Mouse (Mus musculus) embryonic facial prominence, embryonic 14.5 days (tissue): ENCODE measurements around the gene Ddx5. TPM values are rescaled to one million over a fixed set of nuclear protein-coding genes. Genes with fewer than 3 reads are reported as not detected.

ENCODE experiments used
- ATAC-seq: fragments of 200-750 bp; cut with Nextera tagmentation; 2 replicates; pipeline ENCODE4 v1.8.0; 2017; ENCODE audit warnings: low read depth, moderate number of reproducible peaks, moderate TSS enrichment
- DNase-seq: peaks from one replicate; pipeline ENCODE4 v3.0.0-alpha.2; 2015; ENCODE audit warnings: low spot score
- H3K27ac ChIP-seq: fragments of 300-500 bp; sonication (generic); replicated peaks from 2 replicates; pipeline ENCODE4 v1.5.1; 2014; ENCODE audit warnings: low read depth, mild to moderate bottlenecking, low read length, moderate library complexity
- H3K27me3 ChIP-seq: fragments of 300-500 bp; sonication (generic); replicated peaks from 2 replicates; pipeline ENCODE4 v1.6.1; 2014; ENCODE audit warnings: low read length; ENCODE audit not compliant: control insufficient read depth, insufficient read depth
- H3K36me3 ChIP-seq: fragments of 300-500 bp; sonication (generic); 2 replicates; pipeline ENCODE4 v1.6.1; 2014; ENCODE audit warnings: low read length, mixed read lengths; ENCODE audit not compliant: control insufficient read depth, insufficient read depth
- H3K4me1 ChIP-seq: fragments of 300-500 bp; sonication (generic); 2 replicates; pipeline ENCODE4 v1.6.1; 2014; ENCODE audit warnings: antibody characterized with exemption, low read length; ENCODE audit not compliant: control insufficient read depth, insufficient read depth
- H3K4me2 ChIP-seq: fragments of 300-500 bp; sonication (generic); 2 replicates; pipeline ENCODE4 v1.6.1; 2014; ENCODE audit warnings: low read depth, mild to moderate bottlenecking, low read length, moderate library complexity, mixed read lengths
- H3K4me3 ChIP-seq: fragments of 300-500 bp; sonication (generic); 2 replicates; pipeline ENCODE4 v1.5.1; 2014; ENCODE audit warnings: low read depth, mild to moderate bottlenecking, low read length
- H3K9ac ChIP-seq: fragments of 300-500 bp; sonication (generic); 2 replicates; pipeline ENCODE4 v1.6.1; 2014; ENCODE audit warnings: low read depth, mild to moderate bottlenecking, low read length, moderate library complexity, mixed read lengths
- H3K9me3 ChIP-seq: fragments of 300-500 bp; sonication (generic); 2 replicates; pipeline ENCODE4 v1.6.1; 2016; ENCODE audit warnings: low read length; ENCODE audit not compliant: control insufficient read depth
- WGBS: fragments of 180-500 bp; shearing (Covaris S2); extraction: QIAGEN DNeasy Blood & Tissue Kit; methylation state at CpG from one replicate; pipeline ENCODE4 v1.1.7; 2014; 5-methylcytosine and 5-hydroxymethylcytosine counted together
- polyA plus RNA-seq: library from polyadenylated mRNA; unstranded; fragments of >200 nt; fragmentation: Nextera tagmentation; extraction: Ambion mirVana; gene quantifications from 2 replicates; pipeline ENCODE4 v1.2.1, GENCODE M21; 2014

Ddx5 gene
- polyA plus RNA-seq, 1 experiment from 2014 or later: 334 TPM

DNA sequence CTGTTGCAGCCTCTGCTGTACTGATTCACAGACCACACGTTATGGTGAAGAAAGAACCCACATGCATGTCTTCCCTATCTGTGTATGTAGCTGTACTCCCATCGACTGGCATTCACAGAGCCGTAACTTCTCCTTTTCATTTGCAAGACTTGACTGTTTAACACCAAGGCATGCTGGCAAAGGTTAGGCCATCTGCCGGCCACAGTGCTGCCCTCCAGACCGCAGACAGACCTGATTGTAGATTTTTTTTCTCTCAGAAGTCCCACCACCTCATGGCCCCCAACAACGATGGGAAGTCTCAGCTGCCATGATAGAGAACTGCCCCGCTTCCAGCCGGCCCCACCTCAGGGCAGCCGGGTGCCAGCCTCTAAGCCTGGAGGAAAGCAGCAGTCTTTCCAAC, 30.6 kb upstream of the Ddx5 start:
- DNase-seq: no peak
- no peaks in the 10 kb centered on the region for H3K27me3 ChIP-seq
- H3K4me2 ChIP-seq: no peak overlapping the region
- WGBS: 84% methylated on average over 9 of the region's 9 CpGs
- no peaks in the 10 kb centered on the region for H3K9me3 ChIP-seq
- no peak for ATAC-seq
- no peak overlapping the region for H3K4me3 ChIP-seq
- H3K4me1 ChIP-seq: no peaks in the 10 kb centered on the region; the same call in 1 of the 2 replicates
- H3K9ac ChIP-seq: no peak overlapping the region
- no peak overlapping the region for H3K27ac ChIP-seq
- peaks cover 86% of the 10 kb centered on the region for H3K36me3 ChIP-seq

DNA sequence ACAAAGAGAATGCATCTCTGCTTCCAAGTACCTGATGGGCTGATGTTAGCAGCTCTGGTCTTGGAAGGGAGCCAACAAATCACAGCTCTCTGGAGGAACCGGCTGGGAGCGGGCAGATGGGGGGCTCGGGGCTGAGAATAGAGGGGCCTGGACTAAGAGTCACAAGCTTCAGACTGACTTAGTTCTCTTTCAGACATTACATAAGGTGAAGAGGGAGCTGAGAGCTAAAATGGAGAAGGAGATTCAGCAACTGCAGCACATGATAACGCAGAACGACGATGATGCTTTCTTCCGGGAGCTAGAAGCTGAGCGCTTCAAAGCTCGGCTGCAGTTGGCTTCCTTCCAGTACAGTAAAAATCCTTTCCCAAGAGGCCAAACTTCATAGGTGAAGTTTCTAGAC, 29.4 kb upstream of the Ddx5 start:
- Histone ChIP-seq H3K9ac (no peak overlapping the region), H3K27ac (no peak overlapping the region; the same call in 1 of the 2 replicates), H3K27me3 (no peaks in the 10 kb centered on the region), H3K9me3 (no peaks in the 10 kb centered on the region), H3K36me3 (peaks cover 87% of the 10 kb centered on the region), H3K4me3 (no peak overlapping the region), H3K4me1 (no peaks in the 10 kb centered on the region; the same call in 1 of the 2 replicates), H3K4me2 (no peak overlapping the region)
- ATAC-seq (peak; percentile 69; the same call in 1 of the 2 replicates), DNase-seq (peak; percentile 76)
- 44% methylated on average over 9 of the region's 9 CpGs for WGBS

GRCm38 (mm10) chr11:106817808-106818207, 28.8 kb upstream of the Ddx5 start:
- Histone ChIP-seq H3K27me3 (no peaks in the 10 kb centered on the region), H3K9ac (no peak overlapping the region), H3K36me3 (peaks cover 88% of the 10 kb centered on the region), H3K4me1 (no peaks in the 10 kb centered on the region; the same call in 1 of the 2 replicates), H3K27ac (no peak overlapping the region), H3K9me3 (no peaks in the 10 kb centered on the region), H3K4me2 (no peak overlapping the region), H3K4me3 (no peak overlapping the region)
- no peak for ATAC-seq
- WGBS: 77% methylated on average over 6 of the region's 6 CpGs
- DNase-seq: no peak

DNA sequence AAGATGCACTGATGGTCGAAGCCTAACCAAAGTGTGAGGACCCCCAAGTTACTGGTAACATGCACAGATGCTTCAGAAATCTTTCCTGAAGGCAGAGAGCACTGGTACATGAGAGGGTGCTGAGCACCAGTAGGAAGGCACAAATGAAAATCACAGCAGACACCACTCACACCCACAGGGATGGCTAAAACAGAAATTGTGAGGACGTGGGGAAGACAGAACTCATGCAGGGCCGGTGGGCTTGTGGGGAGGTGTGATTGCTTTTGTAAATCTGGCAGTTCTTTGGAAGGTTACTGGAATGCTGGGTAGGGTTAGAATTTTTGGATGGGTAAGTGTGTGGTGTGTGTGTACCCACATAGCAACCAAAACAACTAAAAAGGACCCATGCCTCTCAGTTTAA, 28.2 kb upstream of the Ddx5 start:
- no peak for ATAC-seq
- no peak overlapping the region for H3K4me3 ChIP-seq
- H3K27me3 ChIP-seq: no peaks in the 10 kb centered on the region
- 79% methylated on average over 3 of the region's 3 CpGs for WGBS
- DNase-seq: no peak
- H3K36me3 ChIP-seq: peaks cover 88% of the 10 kb centered on the region
- H3K27ac ChIP-seq: no peak overlapping the region
- H3K4me1 ChIP-seq: no peaks in the 10 kb centered on the region; the same call in 1 of the 2 replicates
- no peak overlapping the region for H3K9ac ChIP-seq
- no peaks in the 10 kb centered on the region for H3K9me3 ChIP-seq
- no peak overlapping the region for H3K4me2 ChIP-seq

- Histone ChIP-seq H3K4me1 (no peaks in the 10 kb centered on the region; the same call in 1 of the 2 replicates), H3K4me2 (no peak overlapping the region), H3K9me3 (no peaks in the 10 kb centered on the region), H3K36me3 (peaks cover 94% of the 10 kb centered on the region), H3K4me3 (no peak overlapping the region), H3K27ac (no peak overlapping the region), H3K9ac (no peak overlapping the region), H3K27me3 (no peaks in the 10 kb centered on the region)
- DNase-seq (peak; percentile 33), ATAC-seq (peak; percentile 37; the same call in 1 of the 2 replicates)
- WGBS: 67% methylated on average over 7 of the region's 7 CpGs
These were observed 27.3 kb upstream of the Ddx5 start for GRCm38 (mm10) chr11:106816316-106816715.

DNA sequence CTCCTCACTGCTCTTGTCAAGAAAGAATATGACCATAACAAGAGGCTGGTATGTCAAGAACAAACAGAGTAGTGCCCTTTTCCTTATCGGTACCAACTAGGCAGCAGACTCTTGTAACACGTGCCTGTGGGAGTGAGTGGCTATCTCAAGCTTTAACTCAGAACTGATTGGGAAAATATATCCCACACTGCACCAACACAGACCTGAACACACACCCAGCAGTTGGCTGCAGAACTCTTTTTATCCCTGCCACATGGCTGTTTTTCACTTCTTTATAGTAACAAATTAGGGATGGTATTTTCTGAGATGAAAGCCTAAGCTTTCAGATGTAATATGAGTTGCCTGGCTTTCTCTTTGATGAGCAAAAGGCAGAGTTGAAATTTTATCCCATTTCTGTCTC, 26.8 kb upstream of the Ddx5 start:
- Histone ChIP-seq H3K4me1 (no peaks in the 10 kb centered on the region; the same call in 1 of the 2 replicates), H3K36me3 (peaks cover 93% of the 10 kb centered on the region), H3K27me3 (no peaks in the 10 kb centered on the region), H3K9ac (no peak overlapping the region), H3K9me3 (no peaks in the 10 kb centered on the region), H3K4me3 (no peak overlapping the region), H3K27ac (no peak overlapping the region), H3K4me2 (no peak overlapping the region)
- ATAC-seq (no peak), DNase-seq (no peak)
- 59% methylated on average over 2 of the region's 2 CpGs for WGBS

DNA sequence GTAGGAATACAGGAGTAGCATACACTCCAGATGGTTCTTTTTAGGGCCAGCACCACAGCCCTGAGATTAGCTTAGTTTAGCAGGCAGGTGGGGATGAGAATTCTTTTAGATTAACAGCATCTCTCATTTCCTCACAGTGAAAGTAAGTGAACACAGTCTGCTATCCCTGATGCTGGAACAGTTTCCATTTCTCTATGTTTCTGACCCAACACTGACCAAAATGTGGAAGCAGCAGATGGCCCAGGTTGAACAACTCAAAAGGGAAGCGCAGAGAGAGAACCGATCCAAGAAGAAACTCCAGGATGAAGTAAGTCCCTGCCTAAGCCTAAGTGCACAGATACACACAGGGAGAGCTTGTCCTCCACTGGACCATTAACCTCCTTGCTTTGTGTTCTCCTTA, 26.3 kb upstream of the Ddx5 start:
- Histone ChIP-seq H3K4me1 (no peaks in the 10 kb centered on the region), H3K36me3 (peaks cover 93% of the 10 kb centered on the region), H3K9ac (no peak overlapping the region), H3K4me3 (no peak overlapping the region), H3K4me2 (no peak overlapping the region), H3K27ac (no peak overlapping the region), H3K9me3 (no peaks in the 10 kb centered on the region), H3K27me3 (no peaks in the 10 kb centered on the region)
- no peak for DNase-seq
- 93% methylated on average over 2 of the region's 2 CpGs for WGBS
- ATAC-seq: no peak

- no peak overlapping the region for H3K27ac ChIP-seq
- H3K4me3 ChIP-seq: no peak overlapping the region
- H3K4me1 ChIP-seq: no peaks in the 10 kb centered on the region
- no peaks in the 10 kb centered on the region for H3K9me3 ChIP-seq
- peaks cover 90% of the 10 kb centered on the region for H3K36me3 ChIP-seq
- ATAC-seq (no peak), DNase-seq (no peak)
- H3K4me2 ChIP-seq: no peak overlapping the region
- no peaks in the 10 kb centered on the region for H3K27me3 ChIP-seq
- H3K9ac ChIP-seq: no peak overlapping the region
- 46% methylated on average over 14 of the region's 14 CpGs for WGBS
These were observed 25.8 kb upstream of the Ddx5 start for GRCm38 (mm10) chr11:106814601-106815320.
